Mouse (Mus musculus): Measurements from ENCODE around the gene Sephs2.

GRCm38 (mm10) chr7:127270256-127270655, 3.6 kb downstream of the Sephs2 start:
- no peak for TF ChIP-seq EP300 (IDR thresholded peaks at IDR 0.05; ENCODE audit: insufficient read depth, low read depth, low read length)
- TF ChIP-seq POLR2A (IDR thresholded peaks at IDR 0.05; ENCODE audit: insufficient read depth, low read depth, low read length): no peak
- TF ChIP-seq CTCF (IDR thresholded peaks at IDR 0.05): no peak

All from heart, adult 2 months (tissue).